9 mouse cellular contexts compared by ENCODE assay signal in the genomic region with DNA sequence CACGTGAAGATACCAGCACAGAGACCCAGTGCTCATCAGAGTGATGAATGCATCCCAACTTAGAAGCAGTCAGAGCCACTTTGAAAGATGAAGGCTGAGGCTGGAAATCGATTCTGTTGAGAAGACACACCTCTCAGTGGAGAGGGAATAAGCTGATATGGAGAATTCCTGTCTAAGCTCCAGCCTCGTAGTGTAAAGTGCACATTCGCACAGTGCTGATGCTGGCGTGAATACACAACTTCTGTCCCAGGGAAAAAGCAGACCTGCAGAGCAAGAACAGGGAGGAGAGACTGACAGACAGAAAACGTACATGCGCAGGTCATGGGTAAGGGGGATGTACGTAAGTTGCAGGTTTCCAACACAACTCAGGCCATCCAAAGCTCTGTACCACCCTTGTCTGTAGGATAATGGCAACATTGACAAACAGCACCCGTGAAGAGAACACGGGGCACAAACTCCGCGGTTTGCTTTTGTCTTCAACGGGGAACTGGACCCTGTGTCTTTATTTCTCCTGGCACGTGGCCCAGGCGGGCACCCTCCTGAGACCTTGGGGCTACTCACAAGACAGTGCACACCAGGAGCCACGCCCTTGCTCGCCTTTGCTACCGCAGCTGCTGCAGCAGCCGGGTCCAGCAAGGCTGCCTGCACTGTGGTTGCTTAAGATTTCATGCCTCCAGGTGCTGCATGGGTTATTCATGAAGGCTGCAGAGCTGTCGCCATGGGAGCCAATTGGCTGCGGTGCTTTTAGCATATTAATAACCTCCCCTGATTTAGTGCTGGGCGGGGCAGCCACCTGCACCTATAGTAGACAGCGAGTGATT.
DNase-seq lines count a peak whose midpoint lies in the region; ATAC-seq lines count a peak whose summit lies in the region.
"Had no signal": no experiment of that assay in that cellular context is flagged by ENCODE, and none has a peak within 500 bp of the region (broad histone marks: within the 10 kb centered on the region; RNA-seq: fewer than 3 reads in every experiment).

No protein-coding gene starts in this region.

- peak overlapping the region; percentile 71 for H3K4me2 ChIP-seq in hindbrain, embryonic 13.5 days
- H3K4me2 ChIP-seq in neural tube, embryonic 14.5 days (ENCODE audit: low read depth, low read length), result peak overlapping the region; percentile 45

- peaks cover 29% of the 10 kb centered on the region for H3K4me1 ChIP-seq in hindbrain, embryonic 13.5 days (replicated peaks)
- peaks cover 10% of the 10 kb centered on the region for H3K4me1 ChIP-seq in neural tube, embryonic 14.5 days (ENCODE audit: control insufficient read depth, insufficient read depth, low read length)

- H3K27me3 ChIP-seq in hindbrain, embryonic 13.5 days, result no peaks in the 10 kb centered on the region
- no peaks in the 10 kb centered on the region for H3K27me3 ChIP-seq in neural tube, embryonic 14.5 days (ENCODE audit: control insufficient read depth, insufficient read depth, low read length)

- WGBS in hindbrain, embryonic 13.5 days, result 11% methylated on average over 23 of the region's 23 CpGs
- 10% methylated on average over 23 of the region's 23 CpGs for WGBS in neural tube, embryonic 14.5 days

- H3K9ac ChIP-seq in hindbrain, embryonic 13.5 days, result peak overlapping the region; percentile 70
- peak overlapping the region; percentile 43 for H3K9ac ChIP-seq in neural tube, embryonic 14.5 days (replicated peaks; ENCODE audit: low read depth, low read length)

- H3K9me3 ChIP-seq in hindbrain, embryonic 13.5 days, result no peaks in the 10 kb centered on the region
- H3K9me3 ChIP-seq in neural tube, embryonic 14.5 days (ENCODE audit: control insufficient read depth, low read length), result no peaks in the 10 kb centered on the region

- no peaks in the 10 kb centered on the region for H3K36me3 ChIP-seq in hindbrain, embryonic 13.5 days
- no peaks in the 10 kb centered on the region for H3K36me3 ChIP-seq in neural tube, embryonic 14.5 days (ENCODE audit: control insufficient read depth, insufficient read depth, low read length)

- no peak for DNase-seq in cerebellum, adult 8-10 months
- DNase-seq in embryo, embryonic 10.5 days (ENCODE audit: low spot score), result peak; percentile 63
- DNase-seq in left cerebral cortex, adult 18-20 months (ENCODE audit: low spot score in 2 of 2), result peak; percentile 3 to 33
- no peak for DNase-seq in spleen, postnatal 4 days (ENCODE audit: low spot score in 2 of 2)
- no peak for DNase-seq in thymus, postnatal 4 days

- H3K4me3 ChIP-seq in hindbrain, embryonic 13.5 days, result peak overlapping the region; percentile 40
- peak overlapping the region; percentile 23 for H3K4me3 ChIP-seq in neural tube, embryonic 14.5 days (ENCODE audit: low read depth, low read length)

- peak overlapping the region; percentile 93 for H3K27ac ChIP-seq in hindbrain, embryonic 13.5 days
- H3K27ac ChIP-seq in neural tube, embryonic 14.5 days (ENCODE audit: low read depth, low read length), result peak overlapping the region; percentile 66
- H3K27ac ChIP-seq: macrophage had no signal

- 0 out of 2 replicates have a peak, but pooled peaks have one; percentile 18 for ATAC-seq in cerebellum, adult (ENCODE audit: insufficient number of reproducible peaks, low FRiP score, low TSS enrichment)
- ATAC-seq in hindbrain, embryonic 13.5 days (ENCODE audit: low FRiP score), result peak; percentile 93
- ATAC-seq in neural tube, embryonic 14.5 days (ENCODE audit: low read depth), result peak; percentile 96

Comparison
In these comparisons a context has a peak if more than half of its experiments do, and no peak if none do; other contexts are left out.
1. ATAC-seq: peak in every context shown above with its lines; median percentile 96 in neural tube, embryonic 14.5 days; 93 in hindbrain, embryonic 13.5 days; 18 in cerebellum, adult.
2. DNase-seq: peak in embryo, embryonic 10.5 days (single experiment) and left cerebral cortex, adult 18-20 months (2 of 2); none in cerebellum, adult 8-10 months (single experiment), spleen, postnatal 4 days (0 of 2) and thymus, postnatal 4 days (single experiment).